In genomic region chr13:17804909-17805613, GRCm38 (mm10) we compare ENCODE assay signal across 8 mouse cellular contexts. TPM values are rescaled to one million over a fixed set of nuclear protein-coding genes. Genes with fewer than 3 reads are reported as not detected.
A peak's percentile ranks its signal among the peaks of the same experiment; 100 is the strongest.
DNase-seq lines count a peak whose midpoint lies in the region; ATAC-seq lines count a peak whose summit lies in the region.

Cdk13 (minus strand) TSS chr13:17805097.

- ATAC-seq in heart, embryonic 13.5 days (ENCODE audit: extremely low read depth, insufficient number of reproducible peaks, low FRiP score, low TSS enrichment) = peak; percentile 94
- ATAC-seq in liver, embryonic 12.5 days = peak; percentile 92
- ATAC-seq in stomach, embryonic 15.5 days (ENCODE audit: insufficient read depth, low FRiP score, low read depth) = peak; percentile 95

- WGBS in heart, embryonic 13.5 days = under 1% methylated on average over 102 of the region's 110 CpGs
- under 1% methylated on average over 68 of the region's 110 CpGs for WGBS in liver, embryonic 12.5 days (ENCODE audit: insufficient replicate concordance)
- under 1% methylated on average over 88 of the region's 110 CpGs for WGBS in stomach, embryonic 15.5 days

- H3K4me2 ChIP-seq in heart, embryonic 13.5 days = peak within 1 kb of the TSS; percentile 78
- peak within 1 kb of the TSS; percentile 92 for H3K4me2 ChIP-seq in liver, embryonic 12.5 days
- peak within 1 kb of the TSS; percentile 82 for H3K4me2 ChIP-seq in stomach, embryonic 15.5 days

- 0 out of 2 replicates have a peak, but pooled peaks cover 6% of the 10 kb centered on the region for H3K36me3 ChIP-seq in heart, embryonic 13.5 days
- H3K36me3 ChIP-seq in liver, embryonic 12.5 days = peaks cover 5% of the 10 kb centered on the region
- no peaks in the 10 kb centered on the region for H3K36me3 ChIP-seq in stomach, embryonic 15.5 days

- H3K4me1 ChIP-seq in brown adipose tissue, adult 24 weeks (ENCODE audit: control insufficient read depth, insufficient read depth, insufficient read length, low read length) = peaks cover 4% of the 10 kb centered on the region; the same call in 1 of the 2 replicates
- H3K4me1 ChIP-seq in heart, embryonic 13.5 days = peaks cover 20% of the 10 kb centered on the region
- H3K4me1 ChIP-seq in liver, embryonic 12.5 days = peaks cover 24% of the 10 kb centered on the region
- no peaks in the 10 kb centered on the region for H3K4me1 ChIP-seq in stomach, embryonic 15.5 days

- no peaks in the 10 kb centered on the region for H3K9me3 ChIP-seq in heart, embryonic 13.5 days
- H3K9me3 ChIP-seq in liver, embryonic 12.5 days (replicated peaks) = no peaks in the 10 kb centered on the region
- H3K9me3 ChIP-seq in stomach, embryonic 15.5 days = no peaks in the 10 kb centered on the region

- H3K27me3 ChIP-seq in heart, embryonic 13.5 days (replicated peaks) = no peaks in the 10 kb centered on the region
- H3K27me3 ChIP-seq in liver, embryonic 12.5 days (replicated peaks) = no peaks in the 10 kb centered on the region
- no peaks in the 10 kb centered on the region for H3K27me3 ChIP-seq in stomach, embryonic 15.5 days (replicated peaks)

- H3K4me3 ChIP-seq in brown adipose tissue, adult 24 weeks (ENCODE audit: insufficient read depth, low read depth, low read length) = peak within 1 kb of the TSS; percentile 99
- H3K4me3 ChIP-seq in heart, embryonic 13.5 days = peak within 1 kb of the TSS; percentile 99
- peak within 1 kb of the TSS; percentile 100 for H3K4me3 ChIP-seq in liver, embryonic 12.5 days
- peak within 1 kb of the TSS; percentile 99 for H3K4me3 ChIP-seq in stomach, embryonic 15.5 days (replicated peaks)

- peak; percentile 100 for DNase-seq in CD4-positive, CD25-positive, alpha-beta regulatory T cell, adult 2 months (ENCODE audit: low read depth, low spot score)
- peak; percentile 64 for DNase-seq in fat pad, adult 2 months (ENCODE audit: extremely low read depth, low read depth, low spot score)
- peak; percentile 100 for DNase-seq in kidney, postnatal 10 days
- DNase-seq in natural killer cell, adult 2 months (ENCODE audit: low spot score in 2 of 2) = peak; percentile 97 to 98

- H3K27ac ChIP-seq in brown adipose tissue, adult 24 weeks (replicated peaks; ENCODE audit: low read depth, low read length) = peak within 1 kb of the TSS; percentile 96
- H3K27ac ChIP-seq in heart, embryonic 13.5 days (replicated peaks) = peak within 1 kb of the TSS; percentile 99
- peak within 1 kb of the TSS; percentile 99 for H3K27ac ChIP-seq in liver, embryonic 12.5 days
- peak within 1 kb of the TSS; percentile 99 for H3K27ac ChIP-seq in stomach, embryonic 15.5 days

- peak within 1 kb of the TSS; percentile 99 for H3K9ac ChIP-seq in heart, embryonic 13.5 days
- peak within 1 kb of the TSS; percentile 100 for H3K9ac ChIP-seq in liver, embryonic 12.5 days
- H3K9ac ChIP-seq in stomach, embryonic 15.5 days = peak within 1 kb of the TSS; percentile 95

RNA-seq across cellular contexts. Expression of gene Cdk13, which starts in this region (rescaled TPM):
- 20.1 and 22.6 TPM in 2 replicates for polyA plus RNA-seq in brown adipose tissue, adult 24 weeks (2012; ENCODE audit: insufficient read depth, insufficient read length, missing spikeins)
- 9.3 and 10.6 TPM in 2 replicates for polyA plus RNA-seq in heart, embryonic 13.5 days (2015; fragmentation: Nextera tagmentation; extraction: Ambion mirVana)
- polyA plus RNA-seq in liver, embryonic 12.5 days (2016; fragmentation: Nextera tagmentation; extraction: Ambion mirVana) = 11.1 and 15.5 TPM in 2 replicates
- polyA plus RNA-seq in stomach, embryonic 15.5 days (2015; fragmentation: Nextera tagmentation; extraction: Ambion mirVana) = 18.2 and 20.2 TPM in 2 replicates

Comparison
In these comparisons a context has a peak if more than half of its experiments do, and no peak if none do; other contexts are left out.
1. Peak in every context shown above with its lines: DNase-seq, ATAC-seq, H3K4me3 ChIP-seq and H3K27ac ChIP-seq.